Mouse (Mus musculus) frontal cortex, postnatal 10 days (tissue): Measurements from ENCODE around the gene Bbof1.

ENCODE experiments used
- DNase-seq, 2 experiments: peaks; one replicate each; pipeline ENCODE4 v3.0.0; 2022; ENCODE audit warnings: low spot score in 2 of 2, mixed read lengths in 1 of 2

Bbof1 gene

GRCm38 (mm10) chr12:84408819-84409507 is at the start of gene Bbof1, which contains the start of gene Entpd5:
Bbof1 (plus strand) TSS chr12:84409071.
Entpd5 (minus strand) TSS chr12:84409029.
- DNase-seq: peak; percentile 78 to 88

GRCm38 (mm10) chr12:84361555-84362489 is 47.0 kb upstream of the Bbof1 start, which contains the start of the genes Coq6 and Fam161b:
Coq6 (plus strand) TSS chr12:84361657.
Fam161b (minus strand) TSS chr12:84361833.
- peak; percentile 94 for DNase-seq

GRCm38 (mm10) chr12:84362872-84363271 is 46.0 kb upstream of the Bbof1 start:
- DNase-seq: no peak

- no peak for DNase-seq
These were observed 44.6 kb upstream of the Bbof1 start for GRCm38 (mm10) chr12:84364291-84364690.

GRCm38 (mm10) chr12:84365137-84365536 is 43.7 kb upstream of the Bbof1 start:
- DNase-seq: no peak

- no peak for DNase-seq
These were observed 41.9 kb upstream of the Bbof1 start for GRCm38 (mm10) chr12:84366971-84367370.

GRCm38 (mm10) chr12:84371647-84372046 is 37.2 kb upstream of the Bbof1 start:
- DNase-seq: no peak

GRCm38 (mm10) chr12:84373831-84374481 is 34.9 kb upstream of the Bbof1 start:
- DNase-seq: no peak

GRCm38 (mm10) chr12:84382369-84382768 is 26.5 kb upstream of the Bbof1 start:
- DNase-seq: no peak

GRCm38 (mm10) chr12:84384644-84385081 is 24.2 kb upstream of the Bbof1 start:
- no peak for DNase-seq

- no peak for DNase-seq
These were observed 23.5 kb upstream of the Bbof1 start for GRCm38 (mm10) chr12:84385408-84385807.

- no peak for DNase-seq
These were observed 20.8 kb upstream of the Bbof1 start for GRCm38 (mm10) chr12:84388097-84388496.

- DNase-seq: no peak
These were observed 20.0 kb upstream of the Bbof1 start for GRCm38 (mm10) chr12:84388774-84389400.

- no peak for DNase-seq
These were observed 18.5 kb upstream of the Bbof1 start for GRCm38 (mm10) chr12:84390336-84390735.

- DNase-seq: no peak
These were observed 16.2 kb upstream of the Bbof1 start for GRCm38 (mm10) chr12:84392681-84393080.

GRCm38 (mm10) chr12:84393847-84394246 is 15.0 kb upstream of the Bbof1 start:
- no peak for DNase-seq

GRCm38 (mm10) chr12:84396947-84397679 is 11.8 kb upstream of the Bbof1 start:
- no peak for DNase-seq

- no peak for DNase-seq
These were observed 11.2 kb upstream of the Bbof1 start for GRCm38 (mm10) chr12:84397685-84398084.

- no peak for DNase-seq
These were observed 10.2 kb upstream of the Bbof1 start for GRCm38 (mm10) chr12:84398629-84399028.

GRCm38 (mm10) chr12:84399135-84399534 is 9.7 kb upstream of the Bbof1 start:
- DNase-seq: no peak

GRCm38 (mm10) chr12:84399663-84400062 is 9.2 kb upstream of the Bbof1 start:
- DNase-seq: no peak
